Mouse (Mus musculus): ENCODE results near the gene Tmem50a. TPM values are rescaled to one million over a fixed set of nuclear protein-coding genes. Genes with fewer than 3 reads are reported as not detected.
A peak's percentile ranks its signal among the peaks of the same experiment; 100 is the strongest.

Gene Tmem50a
- total RNA-seq, 2 experiments from 2014 or later = 116 to 138 TPM

DNA sequence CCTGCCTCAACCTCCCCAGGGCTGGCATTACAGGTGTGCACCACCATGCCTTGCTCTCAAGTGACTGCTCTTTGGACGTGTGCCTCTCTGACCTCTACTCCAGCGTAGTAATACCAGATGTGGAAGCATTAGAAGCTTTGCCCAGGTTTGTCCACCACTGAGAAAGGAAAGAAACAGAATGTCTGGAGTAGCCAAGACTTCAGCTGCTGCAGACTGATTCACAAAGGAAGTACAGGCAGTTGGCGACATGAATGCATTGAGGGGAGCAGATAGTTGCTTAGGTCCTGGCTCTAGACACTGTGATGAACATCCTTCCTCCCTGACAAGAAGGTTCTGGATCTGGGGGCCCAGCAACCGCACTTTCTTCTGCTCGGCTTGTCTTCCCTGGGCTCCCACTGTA is 58.8 kb downstream of the Tmem50a start:
- no peak for DNase-seq (ENCODE audit: low spot score in 2 of 2)
- intact Hi-C loops (cut with DNase I) = no loop called here

GRCm38 (mm10) chr4:134855371-134855770 is 59.5 kb downstream of the Tmem50a start:
- DNase-seq (ENCODE audit: low spot score in 2 of 2) = no peak
- intact Hi-C loops (cut with DNase I) = no loop called here

- DNase-seq (ENCODE audit: low spot score in 2 of 2) = peak; percentile 95 to 96
Observed at GRCm38 (mm10) chr4:134853637-134854485, 61.0 kb downstream of the Tmem50a start.

GRCm38 (mm10) chr4:134853259-134853636 is 61.6 kb downstream of the Tmem50a start, which contains the start of gene Maco1:
Maco1 (minus strand) TSS chr4:134853345.
- peak; percentile 100 for DNase-seq (ENCODE audit: low spot score in 2 of 2)
- intact Hi-C loops (cut with DNase I) = no loop called here

More at GRCm38 (mm10) chr4:134853637-134854485, 61.0 kb downstream of the Tmem50a start:
- intact Hi-C loops (cut with DNase I) = no loop called here

DNA sequence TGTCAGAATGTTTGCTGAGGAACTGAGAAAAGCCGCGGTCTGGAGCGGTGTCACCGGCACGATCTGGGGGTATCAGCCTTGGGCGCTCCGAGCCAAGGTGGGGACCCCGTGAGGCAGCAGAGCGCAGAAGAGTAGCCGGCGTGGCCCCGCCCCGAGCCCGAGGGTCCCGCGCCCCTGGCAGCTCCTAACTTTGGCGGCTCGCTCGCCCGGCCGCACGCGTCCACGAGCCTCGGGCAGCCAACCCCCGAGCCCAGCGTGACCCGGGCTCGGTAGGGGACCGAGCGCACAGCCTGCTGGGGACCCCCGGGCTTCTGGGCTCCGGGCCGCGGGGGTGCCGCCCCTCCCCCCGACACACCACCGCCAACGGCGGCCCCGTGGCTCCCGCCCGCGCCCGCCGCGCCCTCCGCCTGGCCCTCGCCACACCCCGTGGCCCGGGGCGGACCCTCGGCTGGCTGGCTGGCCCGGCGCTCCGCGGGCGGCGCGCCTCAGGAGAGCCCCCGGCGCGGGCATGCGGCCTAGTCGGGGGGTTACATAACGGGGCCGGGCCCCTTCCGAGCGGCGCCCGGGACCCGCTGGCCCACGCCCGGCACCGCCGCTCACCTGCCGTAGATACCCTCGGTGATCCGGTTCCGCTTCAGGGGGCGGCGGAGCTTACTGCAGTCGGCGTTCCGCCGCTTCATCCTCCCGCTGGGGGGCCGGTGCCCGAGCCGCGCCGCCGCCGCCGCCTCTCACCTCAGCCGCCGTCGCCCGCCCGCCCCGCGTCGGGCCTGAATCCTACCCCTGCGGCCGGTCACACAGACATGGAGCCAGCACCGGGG is 62.2 kb downstream of the Tmem50a start:
- DNase-seq (ENCODE audit: low spot score in 2 of 2) = peak in 1 of 2 experiments; percentile 23
- intact Hi-C loops (cut with DNase I) = no loop called here

DNA sequence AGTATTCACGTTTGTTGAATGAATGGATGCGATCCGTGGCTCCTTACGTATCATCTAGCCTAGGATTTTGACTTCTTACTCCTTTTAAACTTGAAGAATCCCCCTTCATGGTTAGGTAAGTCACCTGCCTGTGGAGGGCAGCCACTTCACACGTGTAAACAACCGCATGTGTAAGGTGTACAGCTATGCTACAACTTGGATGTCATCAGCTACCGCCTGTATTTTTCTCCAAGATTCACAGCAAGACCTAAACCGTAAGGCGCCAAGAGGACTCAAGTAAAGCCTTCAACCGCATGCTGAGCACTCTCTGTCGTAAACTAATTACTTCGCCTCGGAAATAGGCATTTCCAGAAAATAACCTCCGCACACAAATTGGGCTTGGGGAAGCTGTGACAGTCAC is 62.9 kb downstream of the Tmem50a start:
- peak; percentile 7 for DNase-seq (ENCODE audit: low spot score in 2 of 2)
- intact Hi-C loops (cut with DNase I) = no loop called here

- no peak for DNase-seq (ENCODE audit: low spot score in 2 of 2)
- intact Hi-C loops (cut with DNase I) = no loop called here
Observed at GRCm38 (mm10) chr4:134851236-134851635, 63.6 kb downstream of the Tmem50a start.

GRCm38 (mm10) chr4:134850551-134850950 is 64.3 kb downstream of the Tmem50a start:
- intact Hi-C loops (cut with DNase I) = no loop called here
- DNase-seq (ENCODE audit: low spot score in 2 of 2) = no peak

Other genes starting within 250 kb of the Tmem50a start
- gene Man1c1, start 210.7 kb downstream of the Tmem50a start, total RNA-seq (2021) = 10 to 100 TPM; 37.8 to 42.0 TPM
- gene Ldlrap1, start 147.0 kb downstream of the Tmem50a start, total RNA-seq (2021) = 1 to 10 TPM; 3.1 to 3.5 TPM
- gene Maco1, start 61.7 kb downstream of the Tmem50a start, total RNA-seq (2021) = 10 to 100 TPM; 49.7 to 56.6 TPM
- gene Rhd, start 50.5 kb downstream of the Tmem50a start, total RNA-seq (2021) = not detected
- 100 to 1,000 TPM; 258 to 266 TPM for gene Rsrp1, start 8.6 kb upstream of the Tmem50a start, total RNA-seq (2021)
- gene Syf2, start 15.9 kb upstream of the Tmem50a start, total RNA-seq (2021) = 10 to 100 TPM; 49.9 to 59.3 TPM
- gene Runx3, start 205.6 kb upstream of the Tmem50a start, total RNA-seq (2021) = not detected